Mouse (Mus musculus): ENCODE data around the gene Sec13. TPM values are rescaled to one million over a fixed set of nuclear protein-coding genes. Genes with fewer than 3 reads are reported as not detected.

Gene Sec13
- polyA plus RNA-seq, 1 experiment from 2014 or later = 177 TPM

GRCm38 (mm10) chr6:113683081-113683825, 57.3 kb downstream of the Sec13 start:
- no peaks in the 10 kb centered on the region for H3K36me3 ChIP-seq (ENCODE audit: control insufficient read depth, insufficient read depth, low read length)
- no peak overlapping the region for H3K4me3 ChIP-seq (ENCODE audit: low read depth, low read length)
- H3K4me1 ChIP-seq (ENCODE audit: control insufficient read depth, insufficient read depth, low read length) = no peaks in the 10 kb centered on the region
- no peak for ATAC-seq
- no peak overlapping the region for H3K27ac ChIP-seq (ENCODE audit: low read length)
- no peak overlapping the region for H3K4me2 ChIP-seq (ENCODE audit: low read length)
- H3K27me3 ChIP-seq (ENCODE audit: control insufficient read depth, insufficient read depth, low read depth, low read length) = no peaks in the 10 kb centered on the region
- 89% methylated on average over 10 of the region's 10 CpGs for WGBS
- no peak overlapping the region for H3K9ac ChIP-seq (ENCODE audit: low read depth, low read length)
- no peaks in the 10 kb centered on the region; the same call in 1 of the 2 replicates for H3K9me3 ChIP-seq (replicated peaks; ENCODE audit: control insufficient read depth, low read length, poor library complexity, severe bottlenecking)

- no peak overlapping the region for H3K27ac ChIP-seq (ENCODE audit: low read length)
- H3K9ac ChIP-seq (ENCODE audit: low read depth, low read length) = no peak overlapping the region
- no peaks in the 10 kb centered on the region for H3K4me1 ChIP-seq (ENCODE audit: control insufficient read depth, insufficient read depth, low read length)
- no peak for ATAC-seq
- H3K4me3 ChIP-seq (ENCODE audit: low read depth, low read length) = no peak overlapping the region
- H3K4me2 ChIP-seq (ENCODE audit: low read length) = no peak overlapping the region
- H3K9me3 ChIP-seq (replicated peaks; ENCODE audit: control insufficient read depth, low read length, poor library complexity, severe bottlenecking) = no peaks in the 10 kb centered on the region; the same call in 1 of the 2 replicates
- no peaks in the 10 kb centered on the region for H3K36me3 ChIP-seq (ENCODE audit: control insufficient read depth, insufficient read depth, low read length)
- WGBS = 15% methylated on average over 4 of the region's 4 CpGs
- H3K27me3 ChIP-seq (ENCODE audit: control insufficient read depth, insufficient read depth, low read depth, low read length) = no peaks in the 10 kb centered on the region
These were observed 59.3 kb downstream of the Sec13 start for GRCm38 (mm10) chr6:113681271-113681670.

GRCm38 (mm10) chr6:113679993-113680566, 60.5 kb downstream of the Sec13 start:
- Histone ChIP-seq H3K4me2 (ENCODE audit: low read length) (no peak overlapping the region), H3K36me3 (ENCODE audit: control insufficient read depth, insufficient read depth, low read length) (no peaks in the 10 kb centered on the region), H3K27me3 (ENCODE audit: control insufficient read depth, insufficient read depth, low read depth, low read length) (no peaks in the 10 kb centered on the region), H3K9me3 (replicated peaks; ENCODE audit: control insufficient read depth, low read length, poor library complexity, severe bottlenecking) (no peaks in the 10 kb centered on the region; the same call in 1 of the 2 replicates), H3K4me1 (ENCODE audit: control insufficient read depth, insufficient read depth, low read length) (no peaks in the 10 kb centered on the region), H3K27ac (ENCODE audit: low read length) (no peak overlapping the region), H3K4me3 (ENCODE audit: low read depth, low read length) (no peak overlapping the region), H3K9ac (ENCODE audit: low read depth, low read length) (no peak overlapping the region)
- ATAC-seq = no peak
- 89% methylated on average over 9 of the region's 9 CpGs for WGBS

- no peaks in the 10 kb centered on the region for H3K27me3 ChIP-seq (ENCODE audit: control insufficient read depth, insufficient read depth, low read depth, low read length)
- no peak for ATAC-seq
- no peak overlapping the region for H3K27ac ChIP-seq (ENCODE audit: low read length)
- H3K9ac ChIP-seq (ENCODE audit: low read depth, low read length) = no peak overlapping the region
- H3K36me3 ChIP-seq (ENCODE audit: control insufficient read depth, insufficient read depth, low read length) = no peaks in the 10 kb centered on the region
- no peak overlapping the region for H3K4me2 ChIP-seq (ENCODE audit: low read length)
- 66% methylated on average over 14 of the region's 14 CpGs for WGBS
- no peak overlapping the region for H3K4me3 ChIP-seq (ENCODE audit: low read depth, low read length)
- H3K9me3 ChIP-seq (replicated peaks; ENCODE audit: control insufficient read depth, low read length, poor library complexity, severe bottlenecking) = no peaks in the 10 kb centered on the region
- H3K4me1 ChIP-seq (ENCODE audit: control insufficient read depth, insufficient read depth, low read length) = no peaks in the 10 kb centered on the region
These were observed 62.1 kb downstream of the Sec13 start for GRCm38 (mm10) chr6:113678246-113679012.

Small RNA genes lying within 50 kb of the gene (microRNA-seq; reads per million reads assigned to microRNA genes)
- gene Mir7042 = not detected

Other genes starting within 250 kb of the Sec13 start
- gene Prrt3, start 238.8 kb downstream of the Sec13 start, polyA plus RNA-seq (2015; fragmentation: Nextera tagmentation; extraction: Ambion mirVana) = 13.5 and 14.4 TPM in 2 replicates
- 112 and 116 TPM in 2 replicates for gene Emc3, start 209.1 kb downstream of the Sec13 start, polyA plus RNA-seq (2015; fragmentation: Nextera tagmentation; extraction: Ambion mirVana)
- 1.4 and 1.8 TPM in 2 replicates for gene Fancd2, start 209.1 kb downstream of the Sec13 start, polyA plus RNA-seq (2015; fragmentation: Nextera tagmentation; extraction: Ambion mirVana)
- gene Fancd2os, start 140.0 kb downstream of the Sec13 start, polyA plus RNA-seq (2015; fragmentation: Nextera tagmentation; extraction: Ambion mirVana) = not detected in 2 replicates
- 227 and 250 TPM in 2 replicates for gene Brk1, start 136.0 kb downstream of the Sec13 start, polyA plus RNA-seq (2015; fragmentation: Nextera tagmentation; extraction: Ambion mirVana)
- gene Vhl, start 116.8 kb downstream of the Sec13 start, polyA plus RNA-seq (2015; fragmentation: Nextera tagmentation; extraction: Ambion mirVana) = 70.1 and 77.8 TPM in 2 replicates
- gene Irak2, start 102.3 kb downstream of the Sec13 start, polyA plus RNA-seq (2015; fragmentation: Nextera tagmentation; extraction: Ambion mirVana) = 1.3 and 2.1 TPM in 2 replicates
- 0.89 and 1.1 TPM in 2 replicates for gene Tatdn2, start 43.7 kb downstream of the Sec13 start, polyA plus RNA-seq (2015; fragmentation: Nextera tagmentation; extraction: Ambion mirVana)
- gene Ghrl, start 20.9 kb downstream of the Sec13 start, polyA plus RNA-seq (2015; fragmentation: Nextera tagmentation; extraction: Ambion mirVana) = 0.36 and 1.2 TPM in 2 replicates

Measured in midbrain, embryonic 16.5 days (tissue).